Mouse (Mus musculus) liver, embryonic 16.5 days (tissue): ENCODE measurements around the gene Zfp276. TPM values are rescaled to one million over a fixed set of nuclear protein-coding genes. Genes with fewer than 3 reads are reported as not detected.

Experiments
- ATAC-seq: fragments of 200-750 bp; cut with Nextera tagmentation; 2 replicates; pipeline ENCODE4 v1.8.0; 2017; ENCODE audit warnings: low read depth, mild to moderate bottlenecking, moderate number of reproducible peaks, moderate library complexity
- H3K27ac ChIP-seq: fragments of 300-500 bp; sonication (generic); 2 replicates; pipeline ENCODE4 v1.5.1; 2014; ENCODE audit warnings: mild to moderate bottlenecking, low read length
- H3K27me3 ChIP-seq: fragments of 300-500 bp; sonication (generic); 2 replicates; pipeline ENCODE4 v1.6.1; 2014; ENCODE audit warnings: low read depth, low read length, mixed read lengths; ENCODE audit not compliant: control insufficient read depth, insufficient read depth
- H3K36me3 ChIP-seq: fragments of 300-500 bp; sonication (generic); 2 replicates; pipeline ENCODE4 v1.6.1; 2014; ENCODE audit warnings: mild to moderate bottlenecking; ENCODE audit not compliant: control insufficient read depth, insufficient read depth
- H3K4me1 ChIP-seq: fragments of 300-500 bp; sonication (generic); 2 replicates; pipeline ENCODE4 v1.6.1; 2014; ENCODE audit warnings: low read depth, low read length, mixed read lengths; ENCODE audit not compliant: control insufficient read depth
- H3K4me2 ChIP-seq: fragments of 300-500 bp; sonication (generic); 2 replicates; pipeline ENCODE4 v1.6.1; 2014; ENCODE audit warnings: low read depth, low read length, mixed read lengths
- H3K4me3 ChIP-seq: fragments of 300-500 bp; sonication (generic); 2 replicates; pipeline ENCODE4 v1.5.1; 2014; ENCODE audit warnings: low read depth, mild to moderate bottlenecking, low read length
- H3K9ac ChIP-seq: fragments of 300-500 bp; sonication (generic); 2 replicates; pipeline ENCODE4 v1.6.1; 2014; ENCODE audit warnings: low read depth, low read length
- H3K9me3 ChIP-seq: fragments of 300-500 bp; sonication (generic); replicated peaks from 2 replicates; pipeline ENCODE4 v1.6.1; 2016; ENCODE audit warnings: low read length; ENCODE audit not compliant: control insufficient read depth
- WGBS: fragments of 180-500 bp; shearing (Covaris S2); extraction: QIAGEN DNeasy Blood & Tissue Kit; methylation state at CpG from one replicate; pipeline ENCODE4 v1.1.7; 2014; ENCODE audit not compliant: insufficient replicate concordance; 5-methylcytosine and 5-hydroxymethylcytosine counted together
- polyA plus RNA-seq: library from polyadenylated mRNA; unstranded; fragments of >200 nt; fragmentation: Nextera tagmentation; extraction: Ambion mirVana; gene quantifications from 2 replicates; pipeline ENCODE4 v1.2.1, GENCODE M21; 2015

Gene Zfp276
- polyA plus RNA-seq, 1 experiment from 2014 or later: 7.8 TPM

DNA sequence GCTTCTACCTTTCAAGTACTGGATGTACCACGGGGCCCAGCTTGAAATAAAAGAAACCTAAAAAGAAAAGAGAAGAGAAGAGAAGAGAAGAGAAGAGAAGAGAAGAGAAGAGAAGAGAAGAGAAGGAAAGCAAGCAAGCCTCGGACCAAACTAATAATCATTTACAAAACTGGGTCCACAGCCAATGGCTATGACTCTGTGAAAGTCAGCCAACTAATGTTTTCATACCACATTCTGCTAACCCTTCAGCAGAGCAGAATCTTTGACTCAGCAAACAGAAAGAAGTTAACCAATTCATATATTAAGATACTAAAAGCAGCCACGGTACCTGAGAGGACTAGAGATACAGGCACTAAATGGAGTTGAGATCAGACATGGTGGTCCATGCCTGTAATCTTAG is 38.3 kb downstream of the Zfp276 start:
- Histone ChIP-seq H3K36me3 (peaks cover 6% of the 10 kb centered on the region), H3K9ac (no peak overlapping the region)
- WGBS: 68% methylated on average over 3 of the region's 3 CpGs

DNA sequence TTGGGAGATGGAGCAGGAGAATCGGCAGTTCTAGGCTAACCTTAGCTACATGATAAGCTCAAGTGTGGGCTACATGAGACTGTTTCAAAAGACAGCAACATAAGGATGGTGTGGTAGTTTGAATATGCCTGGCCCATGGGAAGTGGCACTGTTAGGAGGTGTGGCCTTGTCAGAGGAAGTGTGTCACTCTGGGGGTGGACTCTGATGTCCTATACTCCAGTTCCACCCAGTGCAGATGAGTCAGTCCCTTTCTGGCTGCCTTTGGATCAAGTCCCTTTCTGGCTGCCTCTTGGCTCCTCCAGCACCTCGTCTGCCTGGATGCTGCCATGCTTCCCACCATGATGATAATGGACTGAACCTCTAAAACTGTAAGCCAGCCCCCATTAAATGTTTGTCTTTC is 38.8 kb downstream of the Zfp276 start:
- Histone ChIP-seq H3K36me3 (peaks cover 6% of the 10 kb centered on the region; the same call in 1 of the 2 replicates), H3K27ac (no peak overlapping the region), H3K4me1 (no peaks in the 10 kb centered on the region), H3K4me2 (no peak overlapping the region), H3K9me3 (no peaks in the 10 kb centered on the region), H3K4me3 (no peak overlapping the region), H3K9ac (no peak overlapping the region), H3K27me3 (no peaks in the 10 kb centered on the region)
- WGBS: 72% methylated on average over 2 of the region's 2 CpGs
- ATAC-seq: no peak

More for the DNA sequence above, 38.3 kb downstream of the Zfp276 start:
- Histone ChIP-seq H3K27ac (no peak overlapping the region), H3K4me1 (no peaks in the 10 kb centered on the region), H3K27me3 (no peaks in the 10 kb centered on the region), H3K9me3 (no peaks in the 10 kb centered on the region), H3K4me2 (no peak overlapping the region), H3K4me3 (no peak overlapping the region)
- ATAC-seq: no peak

- WGBS: 63% methylated on average over 11 of the region's 11 CpGs
- Histone ChIP-seq H3K4me2 (no peak overlapping the region), H3K4me3 (no peak overlapping the region), H3K4me1 (no peaks in the 10 kb centered on the region), H3K27me3 (no peaks in the 10 kb centered on the region), H3K36me3 (peaks cover 6% of the 10 kb centered on the region; the same call in 1 of the 2 replicates), H3K9ac (no peak overlapping the region), H3K27ac (no peak overlapping the region), H3K9me3 (no peaks in the 10 kb centered on the region)
- ATAC-seq: peak; percentile 50; the same call in 1 of the 2 replicates
Observed at GRCm38 (mm10) chr8:123298301-123298700, 44.3 kb downstream of the Zfp276 start.

- no peak for ATAC-seq
- Histone ChIP-seq H3K4me2 (no peak overlapping the region), H3K27me3 (no peaks in the 10 kb centered on the region), H3K27ac (no peak overlapping the region), H3K9ac (no peak overlapping the region), H3K36me3 (peaks cover 12% of the 10 kb centered on the region), H3K9me3 (no peaks in the 10 kb centered on the region), H3K4me1 (no peaks in the 10 kb centered on the region), H3K4me3 (no peak overlapping the region)
- WGBS: 57% methylated on average over 4 of the region's 4 CpGs
Observed at GRCm38 (mm10) chr8:123308738-123309137, 54.7 kb downstream of the Zfp276 start.

GRCm38 (mm10) chr8:123317781-123318466 is 63.9 kb downstream of the Zfp276 start:
- 3% methylated on average over 21 of the region's 21 CpGs for WGBS
- H3K27ac ChIP-seq: 0 out of 2 replicates have a peak overlapping the region, but pooled peaks have one; percentile 31

DNA sequence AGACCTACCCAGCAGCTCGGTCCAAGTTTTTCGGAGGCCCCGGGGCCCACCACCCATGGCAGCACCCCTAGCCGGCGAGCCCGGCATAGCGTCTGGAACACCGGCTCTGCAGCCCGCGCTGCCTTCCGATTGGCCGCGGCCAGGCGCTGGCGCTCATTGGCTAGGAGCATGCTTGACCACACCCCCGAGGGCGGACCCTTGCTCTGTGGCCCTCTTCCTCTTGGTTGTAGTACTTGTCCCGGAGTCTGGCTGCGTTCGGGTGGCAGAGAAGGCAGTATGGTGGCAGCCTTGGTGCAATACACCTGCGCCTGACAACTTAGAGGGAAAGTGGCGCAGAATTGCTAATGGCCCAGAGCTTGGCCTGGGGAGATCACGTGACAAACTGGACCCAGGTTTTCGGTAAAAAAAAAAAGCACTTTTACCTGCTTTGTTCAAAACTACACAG is 64.5 kb downstream of the Zfp276 start, which contains the start of gene Fanca:
Fanca (minus strand) TSS at position 110 of the 445 bp plus-strand sequence.
- H3K27ac ChIP-seq: peak within 1 kb of the TSS; percentile 67
- under 1% methylated on average over 24 of the region's 24 CpGs for WGBS
- H3K4me3 ChIP-seq: peak within 1 kb of the TSS; percentile 86
- no peaks in the 10 kb centered on the region for H3K36me3 ChIP-seq
- peak; percentile 100 for ATAC-seq
- no peaks in the 10 kb centered on the region for H3K27me3 ChIP-seq
- peaks cover 18% of the 10 kb centered on the region for H3K4me1 ChIP-seq
- H3K9ac ChIP-seq: peak within 1 kb of the TSS; percentile 77
- peak within 1 kb of the TSS; percentile 80 for H3K4me2 ChIP-seq
- no peaks in the 10 kb centered on the region for H3K9me3 ChIP-seq

More at GRCm38 (mm10) chr8:123317781-123318466, 63.9 kb downstream of the Zfp276 start:
- H3K36me3 ChIP-seq: no peaks in the 10 kb centered on the region
- peak overlapping the region; percentile 86 for H3K4me3 ChIP-seq
- ATAC-seq: peak; percentile 79
- peaks cover 18% of the 10 kb centered on the region for H3K4me1 ChIP-seq
- H3K9ac ChIP-seq: peak overlapping the region; percentile 77
- no peaks in the 10 kb centered on the region for H3K9me3 ChIP-seq
- H3K27me3 ChIP-seq: no peaks in the 10 kb centered on the region
- H3K4me2 ChIP-seq: peak overlapping the region; percentile 80

Other genes with a start within 250 kb of the Zfp276 start
- gene Ankrd11, start 211.9 kb upstream of the Zfp276 start, polyA plus RNA-seq: 7.8 and 8.6 TPM in 2 replicates
- 19.9 and 20.7 TPM in 2 replicates for gene Spg7, start 191.3 kb upstream of the Zfp276 start, polyA plus RNA-seq
- 732 and 803 TPM in 2 replicates for gene Rpl13, start 151.8 kb upstream of the Zfp276 start, polyA plus RNA-seq
- 0.29 and 0.32 TPM in 2 replicates for gene Cpne7, start 136.8 kb upstream of the Zfp276 start, polyA plus RNA-seq
- 0.74 and 0.89 TPM in 2 replicates for gene Sult5a1, start 95.9 kb upstream of the Zfp276 start, polyA plus RNA-seq
- 0.12 and 0.39 TPM in 2 replicates for gene Dpep1, start 68.0 kb upstream of the Zfp276 start, polyA plus RNA-seq
- 55.9 and 59.6 TPM in 2 replicates for gene Chmp1a, start 41.4 kb upstream of the Zfp276 start, polyA plus RNA-seq
- 0.14 and 0.21 TPM in 2 replicates for gene Spata33, start 41.4 kb upstream of the Zfp276 start, polyA plus RNA-seq
- 8.8 and 8.9 TPM in 2 replicates for gene Cdk10, start 29.4 kb upstream of the Zfp276 start, polyA plus RNA-seq
- gene Spata2l, start 18.0 kb upstream of the Zfp276 start, polyA plus RNA-seq: 3.2 and 3.3 TPM in 2 replicates
- 4.8 and 5.6 TPM in 2 replicates for gene Vps9d1, start 153 bp downstream of the Zfp276 start, polyA plus RNA-seq
- gene Fanca, start 64.4 kb downstream of the Zfp276 start, polyA plus RNA-seq: 14.4 and 14.8 TPM in 2 replicates
- gene Spire2, start 78.5 kb downstream of the Zfp276 start, polyA plus RNA-seq: 2.3 and 2.4 TPM in 2 replicates
- gene Tcf25, start 119.6 kb downstream of the Zfp276 start, polyA plus RNA-seq: 54.0 and 58.0 TPM in 2 replicates
- gene Mc1r, start 152.9 kb downstream of the Zfp276 start, polyA plus RNA-seq: not detected in 2 replicates
- gene Tubb3, start 157.2 kb downstream of the Zfp276 start, polyA plus RNA-seq: 0.35 and 0.64 TPM in 2 replicates
- 9.9 and 11.3 TPM in 2 replicates for gene Def8, start 169.3 kb downstream of the Zfp276 start, polyA plus RNA-seq
- 21.9 and 24.0 TPM in 2 replicates for gene Afg3l1, start 223.7 kb downstream of the Zfp276 start, polyA plus RNA-seq